Mouse (Mus musculus): ENCODE measurements around the gene B9d1. TPM values are rescaled to one million over a fixed set of nuclear protein-coding genes. Genes with fewer than 3 reads are reported as not detected.

The B9d1 gene
- polyA plus RNA-seq, 1 experiment from 2014 or later, result 43.4 TPM

GRCm38 (mm10) chr11:61483226-61483845, 21.6 kb upstream of the B9d1 start:
- no peaks in the 10 kb centered on the region for H3K27me3 ChIP-seq
- H3K9me3 ChIP-seq (replicated peaks), result no peaks in the 10 kb centered on the region
- H3K9ac ChIP-seq, result no peak overlapping the region
- H3K4me3 ChIP-seq, result no peak overlapping the region
- peaks cover 13% of the 10 kb centered on the region for H3K36me3 ChIP-seq (ENCODE audit: poor library complexity, severe bottlenecking)
- peaks cover 47% of the 10 kb centered on the region for H3K4me1 ChIP-seq
- 42% methylated on average over 13 of the region's 13 CpGs for WGBS
- ATAC-seq, result no peak
- H3K4me2 ChIP-seq, result no peak overlapping the region
- H3K27ac ChIP-seq, result peak overlapping the region; percentile 99

DNA sequence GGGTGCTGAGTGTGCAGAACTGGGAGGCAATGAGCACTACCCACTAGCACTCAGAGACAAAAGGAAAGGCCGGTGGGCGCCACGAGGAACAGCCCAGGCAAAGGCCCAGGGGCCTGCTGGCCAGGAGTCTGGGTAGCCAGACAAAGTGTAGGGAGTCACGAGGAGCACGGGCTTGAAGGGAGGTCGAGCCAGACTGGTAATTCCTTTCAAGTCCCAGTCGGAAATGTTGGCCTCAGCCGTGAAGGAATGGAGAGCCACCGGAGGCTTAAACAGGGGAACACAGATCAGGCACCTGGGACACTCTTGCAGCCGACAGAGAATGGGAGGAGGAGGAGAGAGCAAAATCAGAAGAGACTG, 20.7 kb upstream of the B9d1 start:
- no peaks in the 10 kb centered on the region for H3K27me3 ChIP-seq
- WGBS, result 11% methylated on average over 10 of the region's 10 CpGs
- H3K36me3 ChIP-seq (ENCODE audit: poor library complexity, severe bottlenecking), result peaks cover 22% of the 10 kb centered on the region
- peak overlapping the region; percentile 60 for H3K9ac ChIP-seq
- H3K4me2 ChIP-seq, result peak overlapping the region; percentile 57
- peak; percentile 19; the same call in 1 of the 2 replicates for ATAC-seq
- peaks cover 51% of the 10 kb centered on the region for H3K4me1 ChIP-seq
- peak overlapping the region; percentile 99 for H3K27ac ChIP-seq
- H3K9me3 ChIP-seq (replicated peaks), result no peaks in the 10 kb centered on the region
- H3K4me3 ChIP-seq, result no peak overlapping the region

GRCm38 (mm10) chr11:61484613-61485540, 20.1 kb upstream of the B9d1 start, which contains the start of gene Mfap4:
Gene Mfap4, plus strand, starts transcription at chr11:61485431.
- Histone ChIP-seq H3K27me3 (no peaks in the 10 kb centered on the region), H3K36me3 (ENCODE audit: poor library complexity, severe bottlenecking) (peaks cover 29% of the 10 kb centered on the region), H3K4me1 (peaks cover 57% of the 10 kb centered on the region), H3K27ac (peak within 1 kb of the TSS; percentile 99), H3K4me3 (peak within 1 kb of the TSS; percentile 28), H3K4me2 (peak within 1 kb of the TSS; percentile 57), H3K9me3 (replicated peaks) (no peaks in the 10 kb centered on the region), H3K9ac (peak within 1 kb of the TSS; percentile 60)
- 7% methylated on average over 20 of the region's 20 CpGs for WGBS
- ATAC-seq, result peak; percentile 89

DNA sequence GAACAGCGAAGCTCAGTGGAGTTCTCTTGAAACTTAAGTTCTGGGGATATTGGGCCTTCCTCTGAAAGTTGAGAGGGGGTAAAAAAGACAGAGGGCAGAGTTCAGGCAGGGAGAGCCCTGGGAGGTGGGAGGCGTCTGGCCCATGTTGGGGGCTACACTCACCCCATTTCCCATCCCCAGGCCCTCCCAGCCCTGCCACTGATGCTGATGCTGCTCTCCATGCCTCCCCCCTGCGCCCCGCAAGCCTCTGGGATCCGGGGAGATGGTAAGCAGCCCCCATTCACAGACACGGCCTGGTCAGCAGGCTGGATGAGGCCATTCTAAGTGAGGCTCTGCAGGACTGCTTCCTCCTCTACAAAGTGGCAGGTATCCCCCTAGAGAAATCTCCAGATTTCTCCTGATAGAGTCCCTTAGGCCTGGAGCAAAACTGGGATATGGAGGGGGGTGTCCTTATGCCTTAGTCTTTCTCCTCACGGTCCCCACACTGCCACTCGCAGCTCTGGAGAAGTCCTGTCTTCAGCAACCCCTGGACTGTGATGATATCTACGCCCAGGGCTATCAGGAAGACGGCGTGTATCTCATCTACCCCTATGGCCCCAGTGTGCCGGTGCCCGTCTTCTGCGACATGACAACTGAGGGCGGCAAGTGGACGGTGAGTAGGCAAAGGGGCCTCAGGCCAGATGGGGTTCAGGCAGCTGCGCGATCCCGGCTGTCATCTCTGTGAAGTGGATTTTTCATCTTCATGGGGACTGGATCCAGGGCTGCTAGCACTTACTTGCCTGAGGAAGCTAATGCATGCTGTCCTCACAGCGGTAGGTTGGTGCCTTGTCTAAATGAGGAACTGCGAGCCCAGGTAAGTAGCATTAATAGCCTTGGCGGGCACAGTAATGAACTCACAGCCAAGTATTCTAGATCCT, 19.1 kb upstream of the B9d1 start:
- H3K27ac ChIP-seq, result peak overlapping the region; percentile 99
- peaks cover 66% of the 10 kb centered on the region for H3K4me1 ChIP-seq
- ATAC-seq, result no peak
- H3K27me3 ChIP-seq, result no peaks in the 10 kb centered on the region
- 67% methylated on average over 22 of the region's 22 CpGs for WGBS
- H3K4me2 ChIP-seq, result peak overlapping the region; percentile 57
- H3K9ac ChIP-seq, result peak overlapping the region; percentile 60
- H3K9me3 ChIP-seq (replicated peaks), result no peaks in the 10 kb centered on the region
- H3K36me3 ChIP-seq (ENCODE audit: poor library complexity, severe bottlenecking), result peaks cover 38% of the 10 kb centered on the region
- peak overlapping the region; percentile 28 for H3K4me3 ChIP-seq

- no peaks in the 10 kb centered on the region for H3K27me3 ChIP-seq
- no peak for ATAC-seq
- 95% methylated on average over 14 of the region's 14 CpGs for WGBS
- H3K9me3 ChIP-seq (replicated peaks), result no peaks in the 10 kb centered on the region
- peak overlapping the region; percentile 28 for H3K4me3 ChIP-seq
- H3K36me3 ChIP-seq (ENCODE audit: poor library complexity, severe bottlenecking), result peaks cover 46% of the 10 kb centered on the region
- H3K4me1 ChIP-seq, result peaks cover 75% of the 10 kb centered on the region
- peak overlapping the region; percentile 57 for H3K4me2 ChIP-seq
- H3K9ac ChIP-seq, result 0 out of 2 replicates have a peak overlapping the region, but pooled peaks have one; percentile 60
- peak overlapping the region; percentile 99; the same call in 1 of the 2 replicates for H3K27ac ChIP-seq
Measured at GRCm38 (mm10) chr11:61486458-61487219, 18.3 kb upstream of the B9d1 start.

GRCm38 (mm10) chr11:61487401-61487800, 17.5 kb upstream of the B9d1 start:
- Histone ChIP-seq H3K27me3 (no peaks in the 10 kb centered on the region), H3K4me2 (peak overlapping the region; percentile 57; the same call in 1 of the 2 replicates), H3K9me3 (replicated peaks) (no peaks in the 10 kb centered on the region), H3K4me3 (no peak overlapping the region), H3K4me1 (peaks cover 77% of the 10 kb centered on the region), H3K9ac (no peak overlapping the region), H3K27ac (peak overlapping the region; percentile 68), H3K36me3 (ENCODE audit: poor library complexity, severe bottlenecking) (peaks cover 53% of the 10 kb centered on the region)
- 26% methylated on average over 1 of the region's 2 CpGs for WGBS
- peak; percentile 11; the same call in 1 of the 2 replicates for ATAC-seq

DNA sequence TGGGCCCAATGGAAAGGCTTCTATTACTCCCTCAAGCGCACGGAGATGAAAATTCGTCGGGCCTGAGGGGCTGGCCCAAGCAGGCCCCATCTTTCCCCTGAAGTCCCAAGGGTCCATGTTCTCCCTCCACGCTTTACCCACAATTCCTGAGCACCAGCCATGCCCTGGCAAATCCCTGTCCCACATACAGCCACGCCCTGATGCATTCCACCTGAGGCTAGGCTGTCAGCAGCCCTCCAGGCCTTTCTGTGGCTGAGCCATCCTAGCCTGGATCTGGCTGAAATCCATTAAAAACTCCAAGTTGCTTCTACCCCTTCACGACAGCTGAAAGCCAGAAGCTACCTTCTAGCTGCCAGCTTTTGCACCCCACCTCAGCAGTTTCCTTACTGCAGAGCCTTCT, 17.0 kb upstream of the B9d1 start:
- 92% methylated on average over 7 of the region's 7 CpGs for WGBS
- Histone ChIP-seq H3K36me3 (ENCODE audit: poor library complexity, severe bottlenecking) (peaks cover 56% of the 10 kb centered on the region), H3K4me1 (peaks cover 82% of the 10 kb centered on the region), H3K9me3 (replicated peaks) (no peaks in the 10 kb centered on the region), H3K9ac (no peak overlapping the region), H3K27ac (peak overlapping the region; percentile 68), H3K4me2 (0 out of 2 replicates have a peak overlapping the region, but pooled peaks have one; percentile 17), H3K27me3 (no peaks in the 10 kb centered on the region), H3K4me3 (no peak overlapping the region)
- no peak for ATAC-seq

GRCm38 (mm10) chr11:61489085-61489484, 15.9 kb upstream of the B9d1 start:
- Histone ChIP-seq H3K4me3 (no peak overlapping the region), H3K4me1 (peaks cover 85% of the 10 kb centered on the region), H3K27ac (no peak overlapping the region), H3K9me3 (replicated peaks) (no peaks in the 10 kb centered on the region), H3K9ac (no peak overlapping the region), H3K27me3 (no peaks in the 10 kb centered on the region), H3K36me3 (ENCODE audit: poor library complexity, severe bottlenecking) (peaks cover 56% of the 10 kb centered on the region), H3K4me2 (no peak overlapping the region)
- 85% methylated on average over 2 of the region's 2 CpGs for WGBS
- ATAC-seq, result no peak

GRCm38 (mm10) chr11:61489874-61490273, 15.1 kb upstream of the B9d1 start:
- Histone ChIP-seq H3K4me3 (no peak overlapping the region), H3K27ac (0 out of 2 replicates have a peak overlapping the region, but pooled peaks have one; percentile 35), H3K4me2 (no peak overlapping the region), H3K27me3 (no peaks in the 10 kb centered on the region), H3K36me3 (ENCODE audit: poor library complexity, severe bottlenecking) (peaks cover 56% of the 10 kb centered on the region), H3K4me1 (peaks cover 79% of the 10 kb centered on the region), H3K9me3 (replicated peaks) (no peaks in the 10 kb centered on the region), H3K9ac (no peak overlapping the region)
- 91% methylated on average over 8 of the region's 8 CpGs for WGBS
- no peak for ATAC-seq

DNA sequence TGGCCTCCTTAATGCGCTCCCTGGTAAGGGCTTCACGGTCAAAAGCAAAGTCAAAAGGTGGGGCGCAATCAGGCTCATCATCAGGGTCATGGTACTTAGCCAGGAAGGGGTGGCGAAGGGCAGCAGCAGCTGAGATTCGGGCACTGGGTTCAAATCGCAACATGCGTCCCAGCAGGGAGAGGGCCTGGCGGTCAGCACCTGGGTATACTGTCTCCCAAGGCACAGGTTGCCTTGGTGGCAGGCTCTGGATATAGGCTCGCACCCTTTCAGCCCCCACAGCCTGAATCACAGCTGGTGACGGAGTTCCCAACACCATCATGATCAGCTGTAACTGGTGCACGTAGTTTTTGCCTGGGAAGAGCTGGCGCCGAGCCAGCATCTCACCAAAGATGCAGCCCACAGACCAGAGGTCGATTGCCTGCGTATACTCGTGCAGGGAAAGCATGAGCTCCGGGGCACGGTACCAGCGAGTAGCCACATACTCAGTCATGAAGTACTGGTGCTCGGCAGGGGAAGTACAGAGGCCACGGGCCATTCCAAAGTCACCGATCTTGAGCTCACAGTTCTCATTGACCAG, 13.9 kb upstream of the B9d1 start:
- Histone ChIP-seq H3K9me3 (replicated peaks) (no peaks in the 10 kb centered on the region), H3K36me3 (ENCODE audit: poor library complexity, severe bottlenecking) (peaks cover 56% of the 10 kb centered on the region), H3K4me3 (no peak overlapping the region), H3K4me1 (peaks cover 74% of the 10 kb centered on the region), H3K27ac (0 out of 2 replicates have a peak overlapping the region, but pooled peaks have one; percentile 19), H3K4me2 (no peak overlapping the region), H3K9ac (no peak overlapping the region), H3K27me3 (no peaks in the 10 kb centered on the region)
- 91% methylated on average over 22 of the region's 22 CpGs for WGBS
- ATAC-seq, result no peak
